Mouse (Mus musculus): Measurements from ENCODE around the gene Plpp7.

- TF ChIP-seq CTCF (IDR thresholded peaks at IDR 0.05; ENCODE audit: insufficient read depth, low read length) (no peak), POLR2A (IDR thresholded peaks at IDR 0.05; ENCODE audit: borderline replicate concordance, extremely low read depth, low read depth, low read length) (no peak)
These were observed 6.9 kb upstream of the Plpp7 start for GRCm38 (mm10) chr2:32088372-32088981.

Data from lung, adult 2 months (tissue).